Mouse (Mus musculus): ENCODE measurements around the gene Gm17606.
A peak's percentile ranks its signal among the peaks of the same experiment; 100 is the strongest.

Gene Gm17606

DNA sequence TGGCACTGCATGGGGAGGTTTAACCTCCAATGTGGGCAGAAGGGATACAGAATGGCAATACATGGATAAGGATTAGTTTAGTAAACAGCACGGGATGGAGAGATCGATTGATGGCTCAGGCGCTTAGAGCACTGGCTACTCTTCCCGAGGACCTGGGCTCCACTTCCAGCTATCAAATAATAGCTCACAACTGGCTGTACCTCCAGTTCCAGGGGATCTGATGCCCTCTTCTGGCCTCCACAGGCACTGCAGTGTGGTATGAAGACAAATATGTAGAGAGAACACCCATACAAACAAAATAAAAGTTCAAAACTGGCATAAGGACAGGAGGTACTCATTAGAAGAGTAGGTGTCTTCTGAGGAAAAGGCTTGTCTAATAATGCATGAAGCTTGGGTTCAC lies 28.6 kb downstream of the Gm17606 start:
- peak; percentile 62 for DNase-seq

DNA sequence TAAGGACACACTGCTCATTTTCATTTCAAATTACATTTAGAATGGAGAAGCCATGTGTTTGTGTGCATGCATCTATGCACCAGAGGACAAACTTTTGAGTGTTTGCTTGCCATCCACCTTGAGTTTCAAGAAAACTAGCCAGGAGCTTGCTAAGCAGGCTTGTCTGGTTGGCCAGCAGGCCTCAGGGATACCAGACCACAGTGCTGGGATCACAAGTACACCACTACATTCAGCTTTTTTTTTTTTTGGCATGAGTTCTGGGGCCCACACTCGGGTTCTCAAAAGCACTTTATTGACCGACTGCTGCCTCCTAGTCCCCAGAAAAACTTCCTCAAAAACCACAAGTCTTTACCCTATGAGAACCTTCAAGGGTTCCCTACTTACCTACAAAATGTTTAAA lies 33.6 kb downstream of the Gm17606 start:
- DNase-seq = peak; percentile 14

DNA sequence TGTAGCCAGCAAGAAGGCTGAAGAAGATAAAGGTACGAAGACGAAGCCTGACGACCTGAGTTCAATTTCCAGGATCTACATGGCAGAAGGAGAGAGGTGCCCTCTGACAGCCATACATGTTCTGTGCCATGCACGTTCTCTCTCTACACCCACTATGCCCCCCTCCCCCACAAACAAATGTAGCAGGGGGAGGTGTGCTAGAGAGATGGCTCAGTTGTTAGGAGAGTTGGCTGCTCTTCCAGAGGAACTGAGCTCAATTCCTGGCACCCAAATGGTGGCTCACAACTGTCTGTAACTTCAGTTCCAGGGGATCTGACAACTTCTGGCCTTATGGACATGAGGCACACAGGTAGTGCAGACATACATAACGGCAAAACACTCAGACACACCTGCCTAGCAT lies 35.5 kb downstream of the Gm17606 start:
- DNase-seq = no peak

DNA sequence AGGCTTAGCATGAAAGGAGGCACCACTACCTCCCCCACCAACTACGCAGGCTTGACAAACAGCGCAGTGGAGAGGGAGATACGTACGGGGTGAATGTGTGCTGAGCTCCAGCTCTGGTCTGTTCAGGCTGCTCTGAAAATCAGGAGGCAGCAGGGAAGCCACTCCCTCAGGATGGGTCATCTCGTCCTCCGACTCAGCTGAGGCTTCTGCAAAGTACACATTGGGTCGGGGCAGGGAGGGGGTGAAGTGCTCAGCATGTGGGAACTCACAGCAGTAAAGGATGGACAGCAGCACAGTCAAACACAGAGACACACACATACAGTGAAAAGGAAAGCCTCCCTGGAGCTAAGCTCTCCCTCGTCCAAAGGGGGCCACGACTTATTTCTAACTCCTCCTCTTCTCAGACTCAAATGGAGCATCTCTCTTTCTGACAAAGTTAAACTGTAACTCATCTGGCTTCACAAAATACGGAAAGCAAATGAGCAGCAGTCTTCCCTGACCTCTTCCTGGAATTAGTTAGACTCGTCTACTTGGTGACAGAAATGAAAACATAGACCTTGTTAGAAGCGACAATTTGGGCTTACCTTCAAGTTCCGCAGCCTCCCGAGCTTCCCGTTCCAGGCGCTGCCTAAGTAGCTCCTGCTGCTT lies 38.0 kb downstream of the Gm17606 start:
- DNase-seq = no peak

DNA sequence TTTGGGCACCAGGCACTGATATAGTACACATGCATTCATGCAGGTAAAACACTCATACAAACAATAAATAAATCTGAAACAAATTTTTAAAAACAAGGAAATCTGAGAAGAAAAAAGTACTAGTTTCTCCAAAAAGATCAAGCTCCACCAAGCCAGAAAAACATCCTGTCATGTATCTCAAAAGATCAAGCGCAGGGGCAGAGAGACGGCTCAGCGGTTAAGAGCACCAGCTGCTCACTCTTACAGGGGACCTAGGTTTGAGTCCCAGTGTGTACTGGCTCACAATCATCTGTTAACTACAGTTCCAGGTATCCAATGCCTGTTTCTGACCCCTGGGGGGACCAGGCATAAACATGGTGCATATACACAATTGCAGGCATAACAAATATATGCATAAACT lies 41.6 kb downstream of the Gm17606 start:
- no peak for DNase-seq

DNA sequence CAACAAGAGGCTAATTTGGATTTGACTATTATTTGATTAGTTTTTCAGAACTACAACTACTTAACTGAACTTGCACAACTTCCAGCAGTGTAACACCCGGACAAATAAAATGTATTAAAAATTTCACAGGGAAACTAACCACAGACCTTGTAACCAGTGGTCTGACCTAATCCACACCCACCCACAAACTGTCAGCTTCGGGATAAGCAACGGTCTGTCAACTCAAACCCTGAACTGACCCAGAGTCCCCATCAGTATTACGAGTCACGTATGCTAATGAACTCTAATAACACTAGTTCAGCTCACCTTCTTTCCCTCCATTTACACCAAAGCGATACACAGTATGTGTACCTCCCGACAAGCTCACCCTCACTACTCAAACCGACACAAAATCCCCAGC lies 44.7 kb downstream of the Gm17606 start:
- no peak for DNase-seq

DNA sequence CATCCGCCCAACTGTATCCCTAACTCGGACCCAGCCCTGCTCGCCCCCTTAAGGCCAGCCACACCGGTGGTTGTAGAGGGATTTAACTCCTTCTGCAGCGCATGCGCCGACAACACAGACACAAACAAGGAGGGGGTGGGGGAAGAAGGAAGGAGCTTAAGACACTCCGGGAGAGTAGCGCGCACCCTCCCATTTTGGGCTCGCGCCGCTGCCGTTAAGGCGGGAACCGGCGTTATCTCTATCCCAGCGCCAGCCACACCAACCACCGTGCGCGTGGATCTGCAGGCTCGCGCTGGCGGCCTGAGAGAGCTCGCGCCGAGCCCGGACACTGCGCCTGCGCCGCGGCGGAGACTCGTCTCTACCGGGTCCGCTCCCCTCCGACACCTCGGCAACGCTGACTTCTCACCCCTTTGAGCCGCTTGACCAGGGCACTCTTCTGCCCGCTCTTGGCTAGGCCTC lies 45.3 kb downstream of the Gm17606 start, which contains the start of gene 1700123O20Rik:
Gene 1700123O20Rik (plus strand): TSS at position 154 of the 459 bp plus-strand sequence.
- DNase-seq = no peak

DNA sequence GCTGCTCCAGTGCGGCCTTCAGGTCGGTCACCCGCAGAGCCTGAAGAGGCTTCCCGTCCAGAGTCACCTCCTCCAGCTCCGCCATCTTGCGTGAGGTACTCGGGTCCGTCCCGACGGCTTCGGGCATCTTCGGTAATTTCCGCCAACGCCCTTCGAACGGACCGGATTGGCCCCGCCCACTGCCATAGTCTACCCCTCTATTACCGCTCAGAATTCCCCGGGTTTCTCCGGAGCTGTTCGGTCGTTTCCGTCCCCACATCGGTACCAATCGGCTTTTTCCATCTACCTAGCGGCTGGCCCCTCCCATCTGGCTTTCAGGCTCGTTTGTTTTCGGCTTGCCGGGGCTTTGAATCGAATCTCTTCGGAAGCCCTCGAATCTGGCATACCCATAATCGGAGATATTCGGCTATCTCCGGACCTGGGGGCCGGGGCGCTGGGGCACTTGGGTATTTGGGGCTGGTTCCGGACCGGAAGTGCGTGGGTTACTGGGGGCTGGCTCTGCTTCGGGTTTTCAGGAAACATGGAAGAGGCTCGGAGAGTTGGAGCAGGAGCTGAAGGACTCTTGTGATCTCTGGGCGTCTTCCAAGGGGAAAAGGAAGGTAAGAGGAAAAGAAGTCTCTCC lies 45.9 kb downstream of the Gm17606 start, which contains the start of gene Acin1:
Gene Acin1 (minus strand): TSS at position 410 of the 622 bp plus-strand sequence.
- DNase-seq = peak; percentile 100

DNA sequence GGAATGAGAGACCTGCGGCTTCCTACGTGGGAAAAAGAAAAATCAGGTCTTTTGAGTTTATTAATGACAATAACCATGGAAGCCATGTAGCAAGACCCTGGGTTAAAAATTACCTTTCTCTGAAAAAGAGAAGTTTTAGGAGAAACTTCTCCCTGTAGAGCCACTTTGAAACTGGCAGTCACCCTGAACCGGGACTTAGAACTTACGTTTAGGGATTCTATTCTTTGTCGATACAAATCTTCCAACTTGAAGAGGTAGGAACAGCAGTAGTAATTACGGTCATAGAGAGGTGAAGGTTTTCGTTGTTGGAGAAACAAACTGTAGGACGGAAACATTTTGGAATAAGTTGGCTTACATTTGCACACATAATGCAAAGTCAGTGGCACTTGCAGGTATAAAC lies 46.5 kb downstream of the Gm17606 start:
- DNase-seq = no peak

DNA sequence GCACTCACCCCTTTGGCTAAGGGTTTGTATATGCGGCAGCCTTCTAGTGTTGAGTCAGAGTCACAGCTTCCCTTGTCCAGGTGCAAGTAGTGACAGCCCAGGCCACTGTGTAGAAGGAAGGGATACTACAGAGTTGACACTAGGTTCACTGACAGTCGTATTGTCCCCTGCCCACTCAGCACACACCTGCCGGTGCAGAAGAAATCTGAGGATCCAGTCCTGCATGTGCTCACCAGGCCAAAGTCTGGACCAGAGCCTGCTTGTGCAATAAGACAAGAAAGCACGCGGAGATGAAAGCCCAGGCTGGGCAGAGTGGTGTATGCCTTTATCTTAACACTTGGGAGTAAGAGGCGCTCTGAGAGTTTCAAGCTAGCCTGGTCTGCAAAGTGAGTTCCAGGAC lies 54.3 kb downstream of the Gm17606 start:
- no peak for DNase-seq

DNA sequence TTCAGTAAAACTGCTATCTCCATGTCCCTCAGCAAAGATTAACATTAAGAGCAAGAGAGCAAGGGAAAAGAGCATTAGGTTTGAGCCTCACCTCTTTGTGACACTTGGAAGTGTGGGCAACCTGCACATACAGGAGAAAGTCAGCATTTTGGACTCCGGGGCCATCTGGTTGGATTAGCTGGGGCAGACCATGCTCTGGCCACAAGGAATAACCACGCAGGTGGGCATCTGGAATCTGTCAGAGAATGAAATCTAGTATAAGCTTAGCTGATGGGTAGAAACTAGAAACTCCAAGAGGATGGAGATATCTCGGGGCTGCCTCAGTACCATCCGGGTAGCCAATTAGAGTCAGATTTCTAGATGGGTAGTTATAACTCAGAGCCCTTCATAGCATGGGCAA lies 56.0 kb downstream of the Gm17606 start:
- DNase-seq = no peak
